10 mouse cellular contexts compared by ENCODE assay signal in genomic region chr4:141260007-141260723, GRCm38 (mm10). TPM values are rescaled to one million over a fixed set of nuclear protein-coding genes. Genes with fewer than 3 reads are reported as not detected.
DNase-seq lines count a peak whose midpoint lies in the region; ATAC-seq and TF ChIP-seq lines count a peak whose summit lies in the region.
"Had no signal": no experiment of that assay in that cellular context is flagged by ENCODE, and none has a peak within 500 bp of the region (broad histone marks: within the 10 kb centered on the region; RNA-seq: fewer than 3 reads in every experiment).

No protein-coding gene starts in this region.

- no peak overlapping the region for H3K4me3 ChIP-seq in forebrain, embryonic 14.5 days (ENCODE audit: low read depth, low read length)
- no peak overlapping the region for H3K4me3 ChIP-seq in forebrain, embryonic 12.5 days (replicated peaks)
- peak overlapping the region; percentile 24 for H3K4me3 ChIP-seq in intestine, postnatal 0 days (ENCODE audit: low read depth, low read length)
- H3K4me3 ChIP-seq in stomach, embryonic 16.5 days (replicated peaks; ENCODE audit: low read length): peak overlapping the region; percentile 18

- H3K27ac ChIP-seq in forebrain, embryonic 14.5 days (ENCODE audit: low read depth, low read length): no peak overlapping the region
- no peak overlapping the region for H3K27ac ChIP-seq in forebrain, embryonic 12.5 days
- no peak overlapping the region for H3K27ac ChIP-seq in intestine, postnatal 0 days (ENCODE audit: low read depth, low read length)
- H3K27ac ChIP-seq in stomach, embryonic 16.5 days (ENCODE audit: low read length): peak overlapping the region; percentile 69

- no peak overlapping the region for H3K4me2 ChIP-seq in forebrain, embryonic 14.5 days (ENCODE audit: low read length)
- H3K4me2 ChIP-seq in forebrain, embryonic 12.5 days: no peak overlapping the region
- H3K4me2 ChIP-seq in intestine, postnatal 0 days (replicated peaks; ENCODE audit: low read depth): peak overlapping the region; percentile 57
- peak overlapping the region; percentile 47 for H3K4me2 ChIP-seq in stomach, embryonic 16.5 days (ENCODE audit: low read depth, low read length)

- whole genome bisulfite sequencing in forebrain, embryonic 14.5 days: 52% methylated on average over 16 of the region's 16 CpGs
- WGBS in forebrain, embryonic 12.5 days: 78% methylated on average over 16 of the region's 16 CpGs
- 21% methylated on average over 16 of the region's 16 CpGs for WGBS in intestine, postnatal 0 days
- WGBS in stomach, embryonic 16.5 days: 31% methylated on average over 16 of the region's 16 CpGs

- no peaks in the 10 kb centered on the region for H3K36me3 ChIP-seq in forebrain, embryonic 14.5 days (ENCODE audit: control insufficient read depth, insufficient read depth, low read length)
- no peaks in the 10 kb centered on the region for H3K36me3 ChIP-seq in forebrain, embryonic 12.5 days (replicated peaks)
- peaks cover 7% of the 10 kb centered on the region; the same call in 1 of the 2 replicates for H3K36me3 ChIP-seq in intestine, postnatal 0 days (ENCODE audit: control insufficient read depth, insufficient read depth)
- peaks cover 5% of the 10 kb centered on the region; the same call in 1 of the 2 replicates for H3K36me3 ChIP-seq in stomach, embryonic 16.5 days (ENCODE audit: control insufficient read depth, insufficient read depth, low read length)

- H3K9me3 ChIP-seq in forebrain, embryonic 14.5 days (replicated peaks; ENCODE audit: control insufficient read depth, low read length): no peaks in the 10 kb centered on the region
- H3K9me3 ChIP-seq in forebrain, embryonic 12.5 days: peaks cover 3% of the 10 kb centered on the region; the same call in 1 of the 2 replicates
- H3K9me3 ChIP-seq in intestine, postnatal 0 days (ENCODE audit: control insufficient read depth): no peaks in the 10 kb centered on the region
- H3K9me3 ChIP-seq in stomach, embryonic 16.5 days (replicated peaks; ENCODE audit: control insufficient read depth, low read length): no peaks in the 10 kb centered on the region

- no peaks in the 10 kb centered on the region for H3K27me3 ChIP-seq in forebrain, embryonic 14.5 days (replicated peaks; ENCODE audit: control insufficient read depth, insufficient read depth, low read length)
- no peaks in the 10 kb centered on the region for H3K27me3 ChIP-seq in forebrain, embryonic 12.5 days
- no peaks in the 10 kb centered on the region for H3K27me3 ChIP-seq in intestine, postnatal 0 days (replicated peaks; ENCODE audit: control insufficient read depth, insufficient read depth, low read length)
- H3K27me3 ChIP-seq in stomach, embryonic 16.5 days (ENCODE audit: control insufficient read depth, insufficient read depth, low read length): no peaks in the 10 kb centered on the region

- DNase-seq in forebrain, embryonic 14.5 days (ENCODE audit: low spot score): peak; percentile 80
- peak; percentile 59 for DNase-seq in urinary bladder, postnatal 25 days (ENCODE audit: low spot score)
- DNase-seq in urinary bladder, postnatal 10 days (ENCODE audit: low spot score): no peak
- no peak for DNase-seq in layer of hippocampus, adult 11-12 months (ENCODE audit: low spot score)
- DNase-seq in layer of hippocampus, postnatal 25 days (ENCODE audit: extremely low spot score in 1 of 2, low spot score in 1 of 2): no peak
- DNase-seq: gastrocnemius, postnatal 25 days; retina, postnatal 1 day had no signal

- TF ChIP-seq CTCF in intestine, postnatal 0 days (IDR thresholded peaks at IDR 0.05; ENCODE audit: low read depth): no peak

- ATAC-seq in forebrain, embryonic 14.5 days: peak; percentile 76; the same call in 1 of the 2 replicates
- no peak for ATAC-seq in forebrain, embryonic 12.5 days (ENCODE audit: low FRiP score)
- ATAC-seq in intestine, postnatal 0 days: peak; percentile 60
- peak; percentile 86 for ATAC-seq in stomach, embryonic 16.5 days (ENCODE audit: insufficient read depth, low FRiP score)

- no peaks in the 10 kb centered on the region for H3K4me1 ChIP-seq in forebrain, embryonic 14.5 days (ENCODE audit: control insufficient read depth, insufficient read depth, low read length)
- no peaks in the 10 kb centered on the region for H3K4me1 ChIP-seq in forebrain, embryonic 12.5 days
- 0 out of 2 replicates have a peak, but pooled peaks cover 4% of the 10 kb centered on the region for H3K4me1 ChIP-seq in intestine, postnatal 0 days (replicated peaks; ENCODE audit: control insufficient read depth, insufficient read depth, low read length)
- H3K4me1 ChIP-seq in stomach, embryonic 16.5 days (ENCODE audit: control insufficient read depth, insufficient read depth, low read length): peaks cover 17% of the 10 kb centered on the region; the same call in 1 of the 2 replicates

- H3K9ac ChIP-seq in forebrain, embryonic 14.5 days (ENCODE audit: low read length): no peak overlapping the region
- H3K9ac ChIP-seq in forebrain, embryonic 12.5 days: no peak overlapping the region
- peak overlapping the region; percentile 11; the same call in 1 of the 2 replicates for H3K9ac ChIP-seq in intestine, postnatal 0 days (ENCODE audit: low read depth, low read length)
- peak overlapping the region; percentile 36; the same call in 1 of the 2 replicates for H3K9ac ChIP-seq in stomach, embryonic 16.5 days (ENCODE audit: low read length)

RNA-seq across cellular contexts. Expression of gene Arhgef19, which starts 20.9 kb away (rescaled TPM):
- 0.65 and 1.1 TPM in 2 replicates for polyA plus RNA-seq in forebrain, embryonic 14.5 days (2014; fragmentation: Nextera tagmentation; extraction: Ambion mirVana)
- 1.9 and 2.6 TPM in 2 replicates for polyA plus RNA-seq in forebrain, embryonic 12.5 days (2016; fragmentation: Nextera tagmentation; extraction: Ambion mirVana)
- 4.5 and 6.3 TPM in 2 replicates for polyA plus RNA-seq in intestine, postnatal 0 days (2015; fragmentation: Nextera tagmentation; extraction: Ambion mirVana)
- 16.1 and 18.9 TPM in 2 replicates for polyA plus RNA-seq in stomach, embryonic 16.5 days (2015; fragmentation: Nextera tagmentation; extraction: Ambion mirVana)
- total RNA-seq in layer of hippocampus, postnatal 25 days (2021): 10 to 100 TPM; 15.1 to 21.6 TPM

RNA-seq across cellular contexts. Expression of gene Epha2, which starts 40.9 kb away (rescaled TPM):
- 0.58 and 0.64 TPM in 2 replicates for polyA plus RNA-seq in forebrain, embryonic 14.5 days (2014; fragmentation: Nextera tagmentation; extraction: Ambion mirVana)
- polyA plus RNA-seq in forebrain, embryonic 12.5 days (2016; fragmentation: Nextera tagmentation; extraction: Ambion mirVana): 1.9 and 2.0 TPM in 2 replicates
- 5.6 and 6.6 TPM in 2 replicates for polyA plus RNA-seq in intestine, postnatal 0 days (2015; fragmentation: Nextera tagmentation; extraction: Ambion mirVana)
- 9.5 and 12.1 TPM in 2 replicates for polyA plus RNA-seq in stomach, embryonic 16.5 days (2015; fragmentation: Nextera tagmentation; extraction: Ambion mirVana)
- total RNA-seq in layer of hippocampus, postnatal 25 days (2021): 1 to 10 TPM in 1 of 2 experiments, under 1 TPM in 1; 0.99 to 1.4 TPM

RNA-seq across cellular contexts. Expression of gene Rsg1, which starts 46.4 kb away (rescaled TPM):
- 6.5 and 6.7 TPM in 2 replicates for polyA plus RNA-seq in forebrain, embryonic 14.5 days (2014; fragmentation: Nextera tagmentation; extraction: Ambion mirVana)
- polyA plus RNA-seq in forebrain, embryonic 12.5 days (2016; fragmentation: Nextera tagmentation; extraction: Ambion mirVana): 6.5 and 7.0 TPM in 2 replicates
- 0.97 and 0.98 TPM in 2 replicates for polyA plus RNA-seq in intestine, postnatal 0 days (2015; fragmentation: Nextera tagmentation; extraction: Ambion mirVana)
- polyA plus RNA-seq in stomach, embryonic 16.5 days (2015; fragmentation: Nextera tagmentation; extraction: Ambion mirVana): 5.5 and 5.6 TPM in 2 replicates
- 1 to 10 TPM; 2.7 to 4.0 TPM for total RNA-seq in layer of hippocampus, postnatal 25 days (2021)

Comparison
In these comparisons a context has a peak if more than half of its experiments do, and no peak if none do; other contexts are left out.
1. DNase-seq: peak in forebrain, embryonic 14.5 days (single experiment) and urinary bladder, postnatal 25 days (single experiment); none in urinary bladder, postnatal 10 days (single experiment), layer of hippocampus, adult 11-12 months (single experiment) and layer of hippocampus, postnatal 25 days (0 of 2).
2. H3K4me2 ChIP-seq: peak in intestine, postnatal 0 days (single experiment) and stomach, embryonic 16.5 days (single experiment); none in forebrain, embryonic 14.5 days (single experiment) and forebrain, embryonic 12.5 days (single experiment).
3. H3K4me3 ChIP-seq: peak in intestine, postnatal 0 days (single experiment) and stomach, embryonic 16.5 days (single experiment); none in forebrain, embryonic 14.5 days (single experiment) and forebrain, embryonic 12.5 days (single experiment).
4. H3K9ac ChIP-seq: peak in intestine, postnatal 0 days (single experiment) and stomach, embryonic 16.5 days (single experiment); none in forebrain, embryonic 14.5 days (single experiment) and forebrain, embryonic 12.5 days (single experiment).